Mouse (Mus musculus): ENCODE measurements around the gene Mybbp1a. TPM values are rescaled to one million over a fixed set of nuclear protein-coding genes. Genes with fewer than 3 reads are reported as not detected.
"Not testable (repeated sequence)": the region's sequence is repeated elsewhere in the genome, so short reads cannot be mapped to it uniquely, and the experiment has no call there.

Gene Mybbp1a
- polyA plus RNA-seq, 1 experiment from 2014 or later: 63.1 TPM

DNA sequence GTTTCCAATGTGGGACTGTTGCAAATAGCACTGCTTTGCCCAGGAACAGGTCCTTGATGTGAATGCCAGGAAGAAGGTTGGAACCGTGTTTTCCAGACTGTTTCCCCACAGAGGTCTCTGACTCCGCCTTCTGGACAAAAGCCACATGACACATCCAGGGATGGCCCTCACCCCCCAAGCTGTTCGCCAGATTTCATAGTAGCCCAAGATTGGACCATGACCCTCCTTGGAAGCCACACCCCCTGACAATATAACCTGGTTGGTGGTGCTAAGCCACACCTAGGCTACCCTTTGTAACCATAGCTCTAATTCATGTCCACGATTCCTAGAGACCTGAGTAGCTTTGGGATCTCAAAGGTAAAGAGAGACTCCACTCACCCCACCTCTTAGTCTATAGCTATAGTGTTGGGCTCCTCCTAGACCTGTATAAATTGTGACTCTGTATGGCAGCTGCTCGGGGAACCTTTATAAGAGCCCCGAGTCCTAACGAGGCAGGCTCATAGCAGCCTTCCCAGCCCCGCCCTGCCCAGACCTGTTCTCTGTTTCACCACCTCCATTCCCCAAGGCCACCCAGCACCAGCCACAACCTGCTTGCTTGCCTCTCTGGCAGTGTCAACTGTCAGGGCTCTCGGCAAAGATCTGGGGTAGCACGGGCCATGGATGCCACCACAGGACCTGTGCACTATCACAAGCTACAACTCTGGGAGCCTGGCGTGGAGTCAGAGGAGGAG, 6.0 kb upstream of the Mybbp1a start, which contains the start of gene Ggt6:
TSS of gene Ggt6 (plus strand) at position 564 of the 731 bp plus-strand sequence.
- WGBS: 71% methylated on average over 11 of the region's 11 CpGs
- no peak within 1 kb of the TSS for H3K27ac ChIP-seq (replicated peaks)
- peaks cover 6% of the 10 kb centered on the region for H3K4me1 ChIP-seq
- no peak within 1 kb of the TSS for H3K9ac ChIP-seq (replicated peaks)
- ATAC-seq (ENCODE audit: low FRiP score): no peak
- H3K4me3 ChIP-seq (replicated peaks): no peak within 1 kb of the TSS
- H3K36me3 ChIP-seq: no peaks in the 10 kb centered on the region
- H3K27me3 ChIP-seq (replicated peaks): no peaks in the 10 kb centered on the region
- H3K9me3 ChIP-seq (replicated peaks): no peaks in the 10 kb centered on the region
- no peak within 1 kb of the TSS for H3K4me2 ChIP-seq

GRCm38 (mm10) chr11:72435694-72436045, 5.5 kb upstream of the Mybbp1a start:
- no peak overlapping the region for H3K4me2 ChIP-seq
- no peak overlapping the region for H3K27ac ChIP-seq (replicated peaks)
- 48% methylated on average over 2 of the region's 2 CpGs for WGBS
- no peaks in the 10 kb centered on the region for H3K36me3 ChIP-seq
- ATAC-seq (ENCODE audit: low FRiP score): no peak
- no peaks in the 10 kb centered on the region for H3K9me3 ChIP-seq (replicated peaks)
- no peak overlapping the region for H3K9ac ChIP-seq (replicated peaks)
- H3K4me1 ChIP-seq: peaks cover 6% of the 10 kb centered on the region
- no peak overlapping the region for H3K4me3 ChIP-seq (replicated peaks)
- H3K27me3 ChIP-seq (replicated peaks): no peaks in the 10 kb centered on the region

GRCm38 (mm10) chr11:72436271-72436670, 4.9 kb upstream of the Mybbp1a start:
- H3K9me3 ChIP-seq (replicated peaks): no peaks in the 10 kb centered on the region
- no peak overlapping the region for H3K4me3 ChIP-seq (replicated peaks)
- no peak for ATAC-seq (ENCODE audit: low FRiP score)
- H3K9ac ChIP-seq (replicated peaks): no peak overlapping the region
- peaks cover 6% of the 10 kb centered on the region for H3K4me1 ChIP-seq
- H3K27me3 ChIP-seq (replicated peaks): no peaks in the 10 kb centered on the region
- WGBS: 82% methylated on average over 5 of the region's 5 CpGs
- H3K27ac ChIP-seq (replicated peaks): no peak overlapping the region
- H3K36me3 ChIP-seq: no peaks in the 10 kb centered on the region
- no peak overlapping the region for H3K4me2 ChIP-seq

GRCm38 (mm10) chr11:72436756-72437650, 4.2 kb upstream of the Mybbp1a start:
- WGBS: 79% methylated on average over 16 of the region's 16 CpGs
- no peak overlapping the region for H3K9ac ChIP-seq (replicated peaks)
- no peak overlapping the region for H3K4me3 ChIP-seq (replicated peaks)
- no peak overlapping the region for H3K4me2 ChIP-seq
- H3K27ac ChIP-seq (replicated peaks): no peak overlapping the region
- H3K4me1 ChIP-seq: peaks cover 10% of the 10 kb centered on the region
- no peaks in the 10 kb centered on the region for H3K9me3 ChIP-seq (replicated peaks)
- no peaks in the 10 kb centered on the region for H3K27me3 ChIP-seq (replicated peaks)
- H3K36me3 ChIP-seq: no peaks in the 10 kb centered on the region
- no peak for ATAC-seq (ENCODE audit: low FRiP score)

GRCm38 (mm10) chr11:72438411-72438810, 2.7 kb upstream of the Mybbp1a start:
- peaks cover 21% of the 10 kb centered on the region for H3K4me1 ChIP-seq
- WGBS: 77% methylated on average over 4 of the region's 4 CpGs
- no peak overlapping the region for H3K4me3 ChIP-seq (replicated peaks)
- H3K36me3 ChIP-seq: peaks cover 11% of the 10 kb centered on the region
- H3K9me3 ChIP-seq (replicated peaks): no peaks in the 10 kb centered on the region
- H3K27ac ChIP-seq (replicated peaks): no peak overlapping the region
- no peaks in the 10 kb centered on the region for H3K27me3 ChIP-seq (replicated peaks)
- no peak for ATAC-seq (ENCODE audit: low FRiP score)
- H3K4me2 ChIP-seq: no peak overlapping the region
- H3K9ac ChIP-seq (replicated peaks): no peak overlapping the region

- 37% methylated on average over 6 of the region's 6 CpGs for WGBS
- not testable (repeated sequence) for H3K27me3 ChIP-seq (replicated peaks)
- ATAC-seq (ENCODE audit: low FRiP score): peak; percentile 56; the same call in 1 of the 2 replicates
These were observed 574 bp upstream of the Mybbp1a start for GRCm38 (mm10) chr11:72440597-72440964.

GRCm38 (mm10) chr11:72446311-72447105, 5.4 kb downstream of the Mybbp1a start:
- Histone ChIP-seq H3K9me3 (replicated peaks) (no peaks in the 10 kb centered on the region), H3K36me3 (peaks cover 92% of the 10 kb centered on the region), H3K4me1 (peaks cover 25% of the 10 kb centered on the region), H3K27me3 (replicated peaks) (no peaks in the 10 kb centered on the region), H3K9ac (replicated peaks) (no peak overlapping the region), H3K4me2 (no peak overlapping the region), H3K27ac (replicated peaks) (no peak overlapping the region), H3K4me3 (replicated peaks) (no peak overlapping the region)
- 92% methylated on average over 6 of the region's 6 CpGs for WGBS
- no peak for ATAC-seq (ENCODE audit: low FRiP score)

More at GRCm38 (mm10) chr11:72440597-72440964, 574 bp upstream of the Mybbp1a start:
- H3K9me3 ChIP-seq (replicated peaks): not testable (repeated sequence)
- peaks cover 33% of the 10 kb centered on the region for H3K36me3 ChIP-seq
- peak overlapping the region; percentile 94 for H3K4me3 ChIP-seq (replicated peaks)
- H3K4me1 ChIP-seq: peaks cover 23% of the 10 kb centered on the region
- H3K4me2 ChIP-seq: peak overlapping the region; percentile 77
- peak overlapping the region; percentile 94 for H3K27ac ChIP-seq (replicated peaks)
- peak overlapping the region; percentile 85 for H3K9ac ChIP-seq (replicated peaks)

DNA sequence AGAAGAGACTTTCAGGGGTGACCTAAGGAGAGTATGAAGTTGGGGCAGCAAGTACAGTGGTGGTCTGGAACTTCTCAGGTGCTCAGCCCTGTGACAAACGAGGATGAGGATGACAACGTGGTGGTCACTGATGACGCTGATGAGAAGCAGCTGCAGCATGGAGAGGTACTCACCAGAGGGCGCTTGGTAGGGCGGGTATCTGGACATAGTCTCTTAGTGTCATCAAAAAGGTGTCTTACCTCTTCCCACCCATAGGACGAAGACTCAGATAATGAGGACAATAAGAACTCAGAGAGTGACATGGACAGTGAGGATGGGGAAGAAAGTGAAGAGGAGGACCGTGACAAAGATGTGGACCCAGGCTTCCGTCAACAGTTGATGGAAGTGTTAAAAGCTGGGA, 6.3 kb downstream of the Mybbp1a start:
- 88% methylated on average over 8 of the region's 8 CpGs for WGBS

DNA sequence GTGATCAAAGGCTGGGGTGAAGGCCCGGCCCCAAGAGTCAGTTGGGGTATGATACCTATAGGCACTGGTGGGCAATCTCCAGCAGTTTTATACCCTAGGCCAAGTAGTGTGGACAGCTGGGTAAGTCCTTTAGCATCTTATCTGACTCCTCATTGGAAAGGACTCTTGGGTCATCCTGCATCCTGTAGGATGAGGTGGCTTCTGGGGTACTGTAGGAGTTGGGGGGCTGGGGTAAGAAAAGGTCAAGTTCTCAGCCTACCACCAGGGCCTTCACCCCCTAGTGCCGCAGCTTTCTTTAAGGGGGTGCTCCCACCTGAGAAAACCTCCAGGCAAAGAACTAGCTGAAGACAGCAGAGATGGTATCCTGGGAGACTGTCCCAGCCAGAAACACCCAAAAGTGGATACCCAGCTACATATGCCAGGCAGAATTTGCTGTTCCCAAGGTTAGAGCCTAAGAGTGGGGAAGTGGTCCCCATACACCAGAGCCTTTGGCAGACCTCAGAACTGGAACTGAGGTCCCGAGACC, 11.0 kb downstream of the Mybbp1a start:
- Histone ChIP-seq H3K27me3 (replicated peaks) (no peaks in the 10 kb centered on the region), H3K4me1 (peaks cover 8% of the 10 kb centered on the region; the same call in 1 of the 2 replicates), H3K27ac (replicated peaks) (no peak overlapping the region), H3K9me3 (replicated peaks) (no peaks in the 10 kb centered on the region), H3K36me3 (peaks cover 80% of the 10 kb centered on the region), H3K4me2 (no peak overlapping the region), H3K4me3 (replicated peaks) (no peak overlapping the region), H3K9ac (replicated peaks) (no peak overlapping the region)
- 97% methylated on average over 3 of the region's 3 CpGs for WGBS
- ATAC-seq (ENCODE audit: low FRiP score): no peak

More for the DNA sequence above, 6.3 kb downstream of the Mybbp1a start:
- Histone ChIP-seq H3K9me3 (replicated peaks) (no peaks in the 10 kb centered on the region), H3K4me3 (replicated peaks) (no peak overlapping the region), H3K36me3 (peaks cover 99% of the 10 kb centered on the region), H3K4me2 (no peak overlapping the region), H3K9ac (replicated peaks) (no peak overlapping the region), H3K27me3 (replicated peaks) (no peaks in the 10 kb centered on the region), H3K27ac (replicated peaks) (no peak overlapping the region), H3K4me1 (peaks cover 16% of the 10 kb centered on the region)
- ATAC-seq (ENCODE audit: low FRiP score): no peak

DNA sequence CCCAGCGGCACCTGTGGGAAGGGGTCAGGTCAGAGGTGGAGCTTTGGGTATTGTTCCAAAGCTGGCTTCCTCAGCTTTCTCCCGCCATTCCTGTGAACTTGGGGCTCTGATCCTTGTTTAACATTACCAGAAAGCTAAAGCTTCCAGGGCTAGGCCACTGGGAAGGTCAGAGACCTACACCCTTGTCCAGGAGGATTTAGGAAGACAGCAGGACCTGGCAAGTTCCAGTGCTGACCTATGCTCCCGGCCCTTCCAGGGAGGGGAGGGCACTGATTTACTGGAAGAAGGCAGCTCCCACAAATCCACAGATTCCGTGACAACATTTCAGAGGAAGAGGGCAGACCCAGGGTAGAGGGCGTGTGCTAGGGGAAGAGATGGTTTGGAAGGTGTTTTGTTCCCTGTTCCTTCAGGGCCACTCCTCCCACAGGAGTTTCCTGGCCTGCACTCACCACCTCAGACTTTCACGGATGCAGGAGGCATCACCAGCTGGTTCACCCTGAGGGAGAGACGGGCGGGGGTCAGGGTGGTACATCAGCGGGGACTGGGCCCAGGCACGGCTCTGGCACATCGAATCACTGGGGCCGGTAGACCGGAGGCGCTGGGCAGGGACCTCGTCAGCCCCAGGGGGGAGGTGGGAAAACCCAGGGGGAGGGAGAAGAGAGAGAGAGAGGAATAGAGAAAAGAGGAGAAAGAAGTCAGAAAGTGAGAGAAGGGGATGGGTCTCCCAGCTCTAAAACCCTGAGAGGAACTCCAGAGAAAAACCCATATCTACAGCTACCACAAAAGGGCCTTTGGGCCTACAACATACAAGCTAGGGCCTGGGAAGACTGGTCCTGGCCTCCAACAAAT, 12.2 kb downstream of the Mybbp1a start:
- no peak overlapping the region for H3K4me3 ChIP-seq (replicated peaks)
- no peaks in the 10 kb centered on the region for H3K27me3 ChIP-seq (replicated peaks)
- H3K9ac ChIP-seq (replicated peaks): no peak overlapping the region
- no peaks in the 10 kb centered on the region for H3K9me3 ChIP-seq (replicated peaks)
- no peak overlapping the region for H3K4me2 ChIP-seq
- no peak overlapping the region for H3K27ac ChIP-seq (replicated peaks)
- WGBS: 60% methylated on average over 15 of the region's 15 CpGs
- peaks cover 8% of the 10 kb centered on the region; the same call in 1 of the 2 replicates for H3K4me1 ChIP-seq
- peaks cover 78% of the 10 kb centered on the region for H3K36me3 ChIP-seq
- no peak for ATAC-seq (ENCODE audit: low FRiP score)

Data from neural tube, embryonic 15.5 days (tissue).